Mouse (Mus musculus): ENCODE data around the gene 1600002K03Rik. TPM values are rescaled to one million over a fixed set of nuclear protein-coding genes. Genes with fewer than 3 reads are reported as not detected.

Gene 1600002K03Rik
- polyA plus RNA-seq, 1 experiment from 2014 or later: 11.0 TPM

DNA sequence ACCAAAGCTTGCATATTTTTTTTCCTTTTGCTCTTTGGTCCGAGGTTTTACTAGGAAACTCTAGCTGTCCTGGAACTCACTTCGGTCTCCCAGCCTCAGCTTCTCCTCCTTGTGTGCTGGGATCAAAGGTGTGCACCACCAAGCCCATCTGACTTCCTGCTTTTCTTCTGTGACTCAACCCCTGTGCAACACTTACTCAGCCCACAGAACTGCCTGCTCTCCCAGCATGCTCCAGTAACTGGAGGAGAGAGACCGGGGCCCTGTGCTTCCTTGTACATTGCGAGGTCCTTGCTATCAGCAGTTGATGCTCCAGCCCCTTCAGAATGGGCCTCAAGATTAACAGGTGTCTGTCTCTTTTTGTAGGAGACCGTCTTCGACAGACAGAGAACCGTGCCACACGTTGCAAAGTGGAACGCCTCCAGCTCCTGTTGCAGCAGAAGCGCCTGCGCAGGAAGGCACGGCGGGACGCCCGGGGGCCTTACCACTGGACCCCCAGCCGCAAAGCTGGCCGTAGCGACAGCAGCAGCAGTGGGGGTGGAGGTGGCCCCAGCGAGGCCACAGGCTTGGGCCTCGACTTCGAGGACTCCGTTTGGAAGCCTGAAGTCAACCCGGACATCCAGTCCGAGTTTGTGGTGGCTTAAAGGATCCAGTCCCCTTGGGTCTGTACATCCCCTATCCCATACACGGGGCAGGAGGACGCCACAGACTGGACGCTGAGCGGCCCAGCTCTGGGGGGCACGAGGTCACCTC lies 16.6 kb upstream of the 1600002K03Rik start:
- Histone ChIP-seq H3K4me3 (ENCODE audit: low read depth, low read length) (no peak overlapping the region), H3K4me2 (ENCODE audit: low read depth, low read length) (no peak overlapping the region), H3K27ac (replicated peaks; ENCODE audit: low read depth, low read length) (no peak overlapping the region; the same call in 1 of the 2 replicates), H3K9ac (ENCODE audit: low read depth, low read length) (0 out of 2 replicates have a peak overlapping the region, but pooled peaks have one; percentile 31), H3K27me3 (replicated peaks; ENCODE audit: control insufficient read depth, insufficient read depth, low read length) (no peaks in the 10 kb centered on the region), H3K36me3 (ENCODE audit: control insufficient read depth, insufficient read depth, low read length) (peaks cover 64% of the 10 kb centered on the region), H3K4me1 (ENCODE audit: control insufficient read depth, insufficient read depth, low read length) (peaks cover 45% of the 10 kb centered on the region), H3K9me3 (ENCODE audit: control insufficient read depth, low read length) (no peaks in the 10 kb centered on the region)
- WGBS: 78% methylated on average over 29 of the region's 29 CpGs
- DNase-seq (ENCODE audit: low spot score): no peak
- no peak for ATAC-seq (ENCODE audit: low read depth)

GRCm38 (mm10) chr10:80156752-80157053 lies 16.0 kb upstream of the 1600002K03Rik start:
- H3K27me3 ChIP-seq (replicated peaks; ENCODE audit: control insufficient read depth, insufficient read depth, low read length): no peaks in the 10 kb centered on the region
- 60% methylated on average over 7 of the region's 7 CpGs for WGBS
- H3K9me3 ChIP-seq (ENCODE audit: control insufficient read depth, low read length): no peaks in the 10 kb centered on the region
- 0 out of 2 replicates have a peak overlapping the region, but pooled peaks have one; percentile 31 for H3K9ac ChIP-seq (ENCODE audit: low read depth, low read length)
- DNase-seq (ENCODE audit: low spot score) (no peak), ATAC-seq (ENCODE audit: low read depth) (no peak)
- H3K36me3 ChIP-seq (ENCODE audit: control insufficient read depth, insufficient read depth, low read length): peaks cover 58% of the 10 kb centered on the region
- H3K27ac ChIP-seq (replicated peaks; ENCODE audit: low read depth, low read length): no peak overlapping the region; the same call in 1 of the 2 replicates
- no peak overlapping the region for H3K4me2 ChIP-seq (ENCODE audit: low read depth, low read length)
- H3K4me3 ChIP-seq (ENCODE audit: low read depth, low read length): no peak overlapping the region
- H3K4me1 ChIP-seq (ENCODE audit: control insufficient read depth, insufficient read depth, low read length): peaks cover 51% of the 10 kb centered on the region

DNA sequence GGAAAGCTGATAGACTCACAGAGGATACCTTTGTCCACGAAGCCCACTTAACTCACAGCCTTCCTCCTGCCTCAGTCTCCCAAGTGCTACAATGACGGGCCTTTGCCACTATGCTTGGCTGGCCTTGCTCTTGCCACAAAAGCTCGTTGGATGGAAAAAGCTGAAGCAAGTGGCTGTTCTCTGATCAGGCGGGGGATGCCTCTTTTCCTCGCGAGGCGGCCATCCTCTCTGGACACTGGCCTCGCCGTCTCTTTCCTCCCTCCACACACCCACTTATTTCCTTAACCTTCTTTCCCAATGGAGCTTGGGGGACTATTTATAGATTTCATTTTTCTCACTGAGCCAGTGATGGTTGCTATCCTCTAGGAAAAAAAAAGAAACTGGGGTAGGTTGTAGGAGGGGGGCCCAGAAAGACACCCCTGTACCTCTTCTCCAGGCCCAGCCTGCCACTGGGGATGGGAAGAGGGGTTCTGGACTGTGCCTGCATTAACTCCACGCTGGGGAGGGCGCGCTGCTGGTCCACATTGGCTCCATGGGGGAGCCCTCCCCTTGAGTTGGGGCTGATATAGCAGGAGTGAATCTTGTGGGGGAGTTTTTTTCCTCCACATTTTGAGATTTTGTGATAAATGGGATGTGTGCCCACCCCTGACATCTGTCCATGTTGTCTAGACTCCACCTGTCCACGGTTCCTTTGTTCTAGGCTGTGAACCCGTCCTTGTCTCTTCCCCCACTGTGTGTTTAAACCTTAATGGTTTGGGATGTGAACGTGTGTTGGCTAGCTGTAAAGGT lies 15.4 kb upstream of the 1600002K03Rik start:
- ATAC-seq (ENCODE audit: low read depth) (no peak), DNase-seq (ENCODE audit: low spot score) (no peak)
- Histone ChIP-seq H3K27ac (replicated peaks; ENCODE audit: low read depth, low read length) (peak overlapping the region; percentile 87), H3K4me3 (ENCODE audit: low read depth, low read length) (no peak overlapping the region), H3K4me2 (ENCODE audit: low read depth, low read length) (0 out of 2 replicates have a peak overlapping the region, but pooled peaks have one; percentile 2), H3K36me3 (ENCODE audit: control insufficient read depth, insufficient read depth, low read length) (peaks cover 52% of the 10 kb centered on the region), H3K9me3 (ENCODE audit: control insufficient read depth, low read length) (no peaks in the 10 kb centered on the region), H3K4me1 (ENCODE audit: control insufficient read depth, insufficient read depth, low read length) (peaks cover 51% of the 10 kb centered on the region), H3K9ac (ENCODE audit: low read depth, low read length) (peak overlapping the region; percentile 42; the same call in 1 of the 2 replicates), H3K27me3 (replicated peaks; ENCODE audit: control insufficient read depth, insufficient read depth, low read length) (no peaks in the 10 kb centered on the region)
- WGBS: 61% methylated on average over 15 of the region's 15 CpGs

DNA sequence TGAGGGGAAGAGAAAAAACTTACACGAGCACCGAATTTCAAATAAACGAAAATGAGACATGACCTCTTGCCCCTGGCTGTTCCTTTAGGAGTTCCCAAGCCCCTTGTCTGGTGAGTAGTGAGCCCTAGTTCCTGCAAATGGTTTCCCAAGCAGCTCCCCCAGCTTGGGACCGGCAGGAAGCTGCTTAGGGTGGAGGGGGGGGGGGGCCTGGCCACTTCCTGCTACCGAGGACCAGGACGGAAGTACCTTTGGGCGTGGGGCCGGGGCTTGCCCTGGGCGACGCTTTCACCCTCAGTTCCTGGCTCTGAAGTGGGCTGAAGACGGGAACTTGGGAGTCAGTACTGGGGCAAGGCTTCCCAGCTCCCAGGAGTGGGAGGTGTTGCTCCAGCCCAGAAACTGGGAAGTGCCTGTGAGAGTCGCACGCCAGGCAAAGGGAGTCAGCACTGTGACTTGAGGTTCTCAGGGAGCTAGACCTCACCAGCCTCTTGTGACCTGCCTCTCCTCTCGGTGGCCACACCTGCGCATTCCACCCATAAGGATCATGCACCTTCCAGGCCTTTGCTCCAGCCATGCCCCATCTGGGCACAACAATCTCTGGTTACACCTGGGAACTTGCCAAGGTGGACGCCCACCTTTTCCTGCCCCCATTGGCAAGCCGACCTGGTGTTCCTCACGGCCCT lies 14.3 kb upstream of the 1600002K03Rik start:
- peak overlapping the region; percentile 67 for H3K4me2 ChIP-seq (ENCODE audit: low read depth, low read length)
- H3K27me3 ChIP-seq (replicated peaks; ENCODE audit: control insufficient read depth, insufficient read depth, low read length): no peaks in the 10 kb centered on the region
- H3K9ac ChIP-seq (ENCODE audit: low read depth, low read length): peak overlapping the region; percentile 42; the same call in 1 of the 2 replicates
- H3K9me3 ChIP-seq (ENCODE audit: control insufficient read depth, low read length): no peaks in the 10 kb centered on the region
- peaks cover 42% of the 10 kb centered on the region for H3K36me3 ChIP-seq (ENCODE audit: control insufficient read depth, insufficient read depth, low read length)
- peak overlapping the region; percentile 87 for H3K27ac ChIP-seq (replicated peaks; ENCODE audit: low read depth, low read length)
- DNase-seq (ENCODE audit: low spot score) (peak; percentile 68), ATAC-seq (ENCODE audit: low read depth) (no peak)
- H3K4me3 ChIP-seq (ENCODE audit: low read depth, low read length): peak overlapping the region; percentile 42; the same call in 1 of the 2 replicates
- peaks cover 53% of the 10 kb centered on the region for H3K4me1 ChIP-seq (ENCODE audit: control insufficient read depth, insufficient read depth, low read length)
- WGBS: 11% methylated on average over 16 of the region's 18 CpGs

DNA sequence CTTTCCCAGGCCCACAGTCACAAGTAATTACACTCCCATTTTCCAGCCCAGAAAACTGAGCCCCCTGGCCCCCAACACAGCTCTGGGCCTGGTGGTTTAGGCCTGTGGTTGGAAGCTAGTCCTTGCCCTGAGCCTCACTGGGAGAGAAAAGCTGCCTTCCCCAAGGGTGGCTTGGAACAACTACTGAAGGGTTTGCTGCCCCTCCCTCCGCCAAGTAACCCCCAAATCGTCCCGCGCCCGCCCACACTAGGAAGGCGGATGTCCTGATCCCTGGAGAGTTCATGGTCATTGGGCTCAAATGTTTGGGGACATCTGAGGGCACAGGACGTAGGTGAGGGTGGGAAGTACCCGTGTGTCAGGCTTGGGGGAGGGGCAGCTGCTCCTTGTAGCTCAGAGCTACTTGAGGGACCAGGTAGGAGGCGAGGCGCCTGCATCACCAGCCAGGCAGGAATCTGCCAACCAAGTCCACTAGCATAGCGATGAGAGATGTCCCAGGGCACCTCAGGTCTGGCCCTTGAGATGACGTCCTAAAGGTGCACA lies 13.7 kb upstream of the 1600002K03Rik start:
- Histone ChIP-seq H3K9ac (ENCODE audit: low read depth, low read length) (peak overlapping the region; percentile 50), H3K9me3 (ENCODE audit: control insufficient read depth, low read length) (no peaks in the 10 kb centered on the region), H3K4me3 (ENCODE audit: low read depth, low read length) (peak overlapping the region; percentile 42), H3K4me2 (ENCODE audit: low read depth, low read length) (peak overlapping the region; percentile 67), H3K27me3 (replicated peaks; ENCODE audit: control insufficient read depth, insufficient read depth, low read length) (no peaks in the 10 kb centered on the region), H3K27ac (replicated peaks; ENCODE audit: low read depth, low read length) (peak overlapping the region; percentile 87), H3K4me1 (ENCODE audit: control insufficient read depth, insufficient read depth, low read length) (peaks cover 53% of the 10 kb centered on the region), H3K36me3 (ENCODE audit: control insufficient read depth, insufficient read depth, low read length) (peaks cover 36% of the 10 kb centered on the region)
- WGBS: 7% methylated on average over 12 of the region's 12 CpGs
- DNase-seq (ENCODE audit: low spot score) (peak; percentile 62), ATAC-seq (ENCODE audit: low read depth) (peak; percentile 8; the same call in 1 of the 2 replicates)

GRCm38 (mm10) chr10:80159561-80160454 lies 12.9 kb upstream of the 1600002K03Rik start:
- peak; percentile 82 for ATAC-seq (ENCODE audit: low read depth)
- peaks cover 29% of the 10 kb centered on the region for H3K36me3 ChIP-seq (ENCODE audit: control insufficient read depth, insufficient read depth, low read length)
- no peaks in the 10 kb centered on the region for H3K9me3 ChIP-seq (ENCODE audit: control insufficient read depth, low read length)
- H3K9ac ChIP-seq (ENCODE audit: low read depth, low read length): peak overlapping the region; percentile 55
- under 1% methylated on average over 40 of the region's 55 CpGs for WGBS
- peak overlapping the region; percentile 42 for H3K4me3 ChIP-seq (ENCODE audit: low read depth, low read length)
- peak overlapping the region; percentile 94 for H3K27ac ChIP-seq (replicated peaks; ENCODE audit: low read depth, low read length)
- DNase-seq (ENCODE audit: low spot score): peak; percentile 100
- no peaks in the 10 kb centered on the region for H3K27me3 ChIP-seq (replicated peaks; ENCODE audit: control insufficient read depth, insufficient read depth, low read length)
- peak overlapping the region; percentile 67 for H3K4me2 ChIP-seq (ENCODE audit: low read depth, low read length)
- peaks cover 57% of the 10 kb centered on the region for H3K4me1 ChIP-seq (ENCODE audit: control insufficient read depth, insufficient read depth, low read length)

DNA sequence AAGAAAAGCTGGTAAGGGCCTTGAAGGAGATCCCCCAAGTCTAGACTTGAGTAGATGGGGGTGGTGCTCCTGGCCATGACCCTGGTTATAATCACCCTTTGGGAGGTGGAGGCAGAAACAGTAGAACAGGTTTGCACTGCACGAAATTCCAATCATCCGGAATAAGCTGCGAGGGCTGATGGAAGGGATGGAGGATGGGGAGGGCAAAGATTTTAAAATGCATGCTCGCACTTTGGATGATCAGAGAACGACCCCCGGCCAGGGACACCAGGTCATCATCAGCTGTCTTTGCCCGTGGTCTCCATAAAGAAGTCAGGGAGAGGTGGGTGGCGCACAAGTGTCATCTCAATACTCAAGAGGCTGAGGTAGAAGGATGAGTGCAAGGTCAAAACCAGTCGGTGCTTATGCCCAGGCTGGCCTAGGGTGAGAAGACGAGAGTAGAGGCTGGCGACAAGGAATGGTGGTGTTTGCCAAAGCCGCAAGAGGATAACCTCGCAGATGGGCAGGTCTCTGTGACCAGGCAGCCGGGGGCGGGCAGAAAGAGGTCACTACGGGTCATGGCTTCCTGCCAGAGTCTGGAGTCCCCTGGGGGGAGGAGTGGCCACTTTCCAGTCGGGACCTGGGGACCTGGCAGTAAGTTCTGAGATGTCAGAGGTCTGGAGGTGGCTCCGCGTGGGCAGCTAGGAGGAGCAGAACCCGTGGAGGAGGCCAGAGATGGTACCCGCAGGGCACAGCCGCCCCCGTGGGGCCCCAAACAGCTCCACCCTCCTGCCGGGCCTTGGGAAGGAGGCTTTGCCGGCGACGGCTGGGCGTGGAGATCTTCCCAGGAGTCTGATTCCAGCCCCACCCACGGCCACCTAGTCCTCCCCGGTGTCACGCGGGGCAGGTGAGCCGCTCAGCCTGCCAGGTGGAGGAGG lies 12.0 kb upstream of the 1600002K03Rik start:
- Histone ChIP-seq H3K27me3 (replicated peaks; ENCODE audit: control insufficient read depth, insufficient read depth, low read length) (no peaks in the 10 kb centered on the region), H3K27ac (replicated peaks; ENCODE audit: low read depth, low read length) (peak overlapping the region; percentile 94), H3K4me1 (ENCODE audit: control insufficient read depth, insufficient read depth, low read length) (peaks cover 58% of the 10 kb centered on the region), H3K9ac (ENCODE audit: low read depth, low read length) (peak overlapping the region; percentile 55), H3K9me3 (ENCODE audit: control insufficient read depth, low read length) (no peaks in the 10 kb centered on the region), H3K4me3 (ENCODE audit: low read depth, low read length) (peak overlapping the region; percentile 42), H3K4me2 (ENCODE audit: low read depth, low read length) (peak overlapping the region; percentile 67), H3K36me3 (ENCODE audit: control insufficient read depth, insufficient read depth, low read length) (peaks cover 20% of the 10 kb centered on the region)
- DNase-seq (ENCODE audit: low spot score): peak; percentile 83
- ATAC-seq (ENCODE audit: low read depth): no peak
- 4% methylated on average over 17 of the region's 33 CpGs for WGBS
